Mouse (Mus musculus) liver, postnatal 0 days (tissue): ENCODE measurements around the gene Gm48552.

Source experiments
- CTCF ChIP-seq: sonication (generic); IDR thresholded peaks from 2 replicates; pipeline ENCODE4 v1.5.1; 2016; ENCODE audit warnings: antibody characterized with exemption, low read depth
- EP300 ChIP-seq: IDR thresholded peaks from 2 replicates; pipeline ENCODE4 v1.6.1; 2016; ENCODE audit warnings: antibody characterized with exemption, low read depth, mild to moderate bottlenecking

GRCm38 (mm10) chr10:81393456-81394063 lies 4.8 kb downstream of the Gm48552 start:
- TF ChIP-seq EP300, result no peak
- TF ChIP-seq CTCF, result no peak
